Mouse (Mus musculus): ENCODE measurements around the gene Nceh1.

DNA sequence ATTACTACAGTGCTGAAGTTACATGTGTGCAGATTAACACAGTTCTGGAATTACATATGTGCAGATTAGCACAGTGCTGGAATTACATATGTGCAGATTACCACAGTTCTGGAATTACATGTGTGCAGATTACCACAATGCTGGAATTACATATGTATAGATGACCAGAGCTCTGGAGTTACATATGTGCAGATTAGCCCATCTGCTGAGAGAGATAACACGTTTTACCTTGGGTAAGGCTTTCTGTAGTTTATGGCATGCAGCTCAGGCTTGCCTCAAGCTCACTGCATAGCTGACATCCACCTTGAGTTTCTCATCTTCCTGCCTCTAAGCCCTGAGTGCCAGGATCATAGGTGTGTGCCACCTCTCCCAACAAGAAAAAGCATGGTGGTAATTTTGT, 52.2 kb downstream of the Nceh1 start:
- no peak for TF ChIP-seq CTCF (IDR thresholded peaks at IDR 0.05; ENCODE audit: extremely low read depth, insufficient read length, insufficient replicate concordance, low read depth, low read length)
- no peak for TF ChIP-seq POLR2A (IDR thresholded peaks at IDR 0.05; ENCODE audit: low read depth, low read length)

Measured in small intestine, adult 2 months (tissue).